Mouse (Mus musculus) heart, embryonic 10.5 days (tissue): ENCODE data around the gene Trit1. TPM values are rescaled to one million over a fixed set of nuclear protein-coding genes. Genes with fewer than 3 reads are reported as not detected.
A peak's percentile ranks its signal among the peaks of the same experiment; 100 is the strongest.

Experiments used
- DNase-seq: peaks from one replicate; pipeline ENCODE4 v3.0.0-alpha.2; 2017; ENCODE audit warnings: low spot score
- H3K27ac ChIP-seq: fragments of 300-500 bp; sonication (generic); 2 replicates; pipeline ENCODE4 v1.5.1; 2016; ENCODE audit warnings: mild to moderate bottlenecking
- H3K27me3 ChIP-seq: fragments of 300-500 bp; sonication (generic); 2 replicates; pipeline ENCODE4 v1.6.1; 2016; ENCODE audit warnings: mild to moderate bottlenecking; ENCODE audit not compliant: poor library complexity, insufficient read depth, severe bottlenecking
- H3K36me3 ChIP-seq: fragments of 300-500 bp; sonication (generic); 2 replicates; pipeline ENCODE4 v1.6.1; 2016; ENCODE audit warnings: mild to moderate bottlenecking, moderate library complexity
- H3K4me1 ChIP-seq: fragments of 300-500 bp; sonication (generic); 2 replicates; pipeline ENCODE4 v1.6.1; 2016; ENCODE audit warnings: mild to moderate bottlenecking
- H3K4me3 ChIP-seq: fragments of 300-500 bp; sonication (generic); 2 replicates; pipeline ENCODE4 v1.5.1; 2016; ENCODE audit warnings: mild to moderate bottlenecking, moderate library complexity
- H3K9me3 ChIP-seq: fragments of 300-500 bp; sonication (generic); 2 replicates; pipeline ENCODE4 v1.6.1; 2016; ENCODE audit warnings: mild to moderate bottlenecking, moderate library complexity
- WGBS: fragments of 180-500 bp; shearing (Covaris S2); methylation state at CpG from one replicate; pipeline ENCODE4 v1.1.7; 2016; 5-methylcytosine and 5-hydroxymethylcytosine counted together
- polyA plus RNA-seq: library from polyadenylated mRNA; unstranded; fragments of >200 nt; fragmentation: Nextera tagmentation; extraction: Ambion mirVana; gene quantifications from 2 replicates; pipeline ENCODE4 v1.2.1, GENCODE M21; 2016

Trit1 gene
- 15.0 and 18.3 TPM in 2 replicates for polyA plus RNA-seq

GRCm38 (mm10) chr4:123016451-123016957 is at the start of gene Trit1:
Trit1 (plus strand) TSS chr4:123016597.
- WGBS = under 1% methylated on average over 34 of the region's 34 CpGs
- peaks cover 35% of the 10 kb centered on the region for H3K4me1 ChIP-seq
- peak within 1 kb of the TSS; percentile 95 for H3K27ac ChIP-seq
- peak within 1 kb of the TSS; percentile 86 for H3K4me3 ChIP-seq
- H3K27me3 ChIP-seq = no peaks in the 10 kb centered on the region
- peaks cover 13% of the 10 kb centered on the region for H3K36me3 ChIP-seq
- peak; percentile 98 for DNase-seq
- H3K9me3 ChIP-seq = no peaks in the 10 kb centered on the region

GRCm38 (mm10) chr4:122968106-122968505 is 48.3 kb upstream of the Trit1 start:
- no peak for DNase-seq
- no peak overlapping the region for H3K4me3 ChIP-seq
- 52% methylated on average over 4 of the region's 4 CpGs for WGBS
- no peaks in the 10 kb centered on the region for H3K9me3 ChIP-seq
- no peak overlapping the region for H3K27ac ChIP-seq
- H3K4me1 ChIP-seq = no peaks in the 10 kb centered on the region
- H3K27me3 ChIP-seq = peaks cover 24% of the 10 kb centered on the region; the same call in 1 of the 2 replicates
- H3K36me3 ChIP-seq = no peaks in the 10 kb centered on the region

GRCm38 (mm10) chr4:122971191-122971590 is 45.2 kb upstream of the Trit1 start:
- no peaks in the 10 kb centered on the region for H3K9me3 ChIP-seq
- no peak for DNase-seq
- 73% methylated on average over 4 of the region's 4 CpGs for WGBS
- H3K4me1 ChIP-seq = no peaks in the 10 kb centered on the region
- no peaks in the 10 kb centered on the region for H3K36me3 ChIP-seq
- H3K4me3 ChIP-seq = no peak overlapping the region
- H3K27me3 ChIP-seq = peaks cover 14% of the 10 kb centered on the region; the same call in 1 of the 2 replicates
- no peak overlapping the region for H3K27ac ChIP-seq

GRCm38 (mm10) chr4:122971646-122972045 is 44.8 kb upstream of the Trit1 start:
- Histone ChIP-seq H3K36me3 (no peaks in the 10 kb centered on the region), H3K27me3 (peaks cover 10% of the 10 kb centered on the region; the same call in 1 of the 2 replicates), H3K4me1 (no peaks in the 10 kb centered on the region), H3K9me3 (no peaks in the 10 kb centered on the region), H3K27ac (no peak overlapping the region), H3K4me3 (no peak overlapping the region)
- WGBS = 74% methylated on average over 4 of the region's 4 CpGs
- no peak for DNase-seq

GRCm38 (mm10) chr4:122972056-122972455 is 44.3 kb upstream of the Trit1 start:
- no peak overlapping the region for H3K27ac ChIP-seq
- no peaks in the 10 kb centered on the region for H3K9me3 ChIP-seq
- DNase-seq = no peak
- no peaks in the 10 kb centered on the region for H3K4me1 ChIP-seq
- H3K36me3 ChIP-seq = no peaks in the 10 kb centered on the region
- 60% methylated on average over 8 of the region's 8 CpGs for WGBS
- H3K27me3 ChIP-seq = peaks cover 7% of the 10 kb centered on the region; the same call in 1 of the 2 replicates
- H3K4me3 ChIP-seq = no peak overlapping the region

GRCm38 (mm10) chr4:122974976-122975520 is 41.3 kb upstream of the Trit1 start:
- peaks cover 11% of the 10 kb centered on the region; the same call in 1 of the 2 replicates for H3K27me3 ChIP-seq
- H3K36me3 ChIP-seq = no peaks in the 10 kb centered on the region
- no peak overlapping the region for H3K27ac ChIP-seq
- DNase-seq = no peak
- no peaks in the 10 kb centered on the region for H3K9me3 ChIP-seq
- WGBS = 78% methylated on average over 5 of the region's 5 CpGs
- no peak overlapping the region for H3K4me3 ChIP-seq
- no peaks in the 10 kb centered on the region for H3K4me1 ChIP-seq

GRCm38 (mm10) chr4:122976885-122977284 is 39.5 kb upstream of the Trit1 start:
- peaks cover 24% of the 10 kb centered on the region for H3K27me3 ChIP-seq
- no peak overlapping the region for H3K4me3 ChIP-seq
- 79% methylated on average over 4 of the region's 4 CpGs for WGBS
- no peaks in the 10 kb centered on the region for H3K36me3 ChIP-seq
- H3K9me3 ChIP-seq = no peaks in the 10 kb centered on the region
- H3K4me1 ChIP-seq = peaks cover 8% of the 10 kb centered on the region; the same call in 1 of the 2 replicates
- DNase-seq = no peak
- no peak overlapping the region for H3K27ac ChIP-seq

GRCm38 (mm10) chr4:122978850-122979249 is 37.5 kb upstream of the Trit1 start:
- no peak for DNase-seq
- H3K27ac ChIP-seq = no peak overlapping the region
- 80% methylated on average over 2 of the region's 2 CpGs for WGBS
- no peak overlapping the region for H3K4me3 ChIP-seq
- peaks cover 16% of the 10 kb centered on the region; the same call in 1 of the 2 replicates for H3K4me1 ChIP-seq
- H3K27me3 ChIP-seq = peaks cover 43% of the 10 kb centered on the region
- H3K9me3 ChIP-seq = no peaks in the 10 kb centered on the region
- no peaks in the 10 kb centered on the region for H3K36me3 ChIP-seq

- H3K4me3 ChIP-seq = no peak overlapping the region
- no peak for DNase-seq
- H3K36me3 ChIP-seq = no peaks in the 10 kb centered on the region
- peaks cover 16% of the 10 kb centered on the region; the same call in 1 of the 2 replicates for H3K4me1 ChIP-seq
- no peak overlapping the region for H3K27ac ChIP-seq
- no peaks in the 10 kb centered on the region for H3K9me3 ChIP-seq
- WGBS = 76% methylated on average over 3 of the region's 3 CpGs
- peaks cover 50% of the 10 kb centered on the region for H3K27me3 ChIP-seq
Observed at GRCm38 (mm10) chr4:122979826-122980225, 36.6 kb upstream of the Trit1 start.

- H3K27ac ChIP-seq = no peak overlapping the region
- H3K4me1 ChIP-seq = peaks cover 16% of the 10 kb centered on the region; the same call in 1 of the 2 replicates
- H3K9me3 ChIP-seq = no peaks in the 10 kb centered on the region
- 75% methylated on average over 2 of the region's 2 CpGs for WGBS
- H3K4me3 ChIP-seq = no peak overlapping the region
- H3K27me3 ChIP-seq = peaks cover 51% of the 10 kb centered on the region
- no peak for DNase-seq
- no peaks in the 10 kb centered on the region for H3K36me3 ChIP-seq
Observed at GRCm38 (mm10) chr4:122980684-122981083, 35.7 kb upstream of the Trit1 start.

- DNase-seq = no peak
- WGBS = 66% methylated on average over 7 of the region's 7 CpGs
- H3K27me3 ChIP-seq = peaks cover 51% of the 10 kb centered on the region
- no peak overlapping the region for H3K27ac ChIP-seq
- H3K9me3 ChIP-seq = no peaks in the 10 kb centered on the region
- H3K36me3 ChIP-seq = no peaks in the 10 kb centered on the region
- no peak overlapping the region for H3K4me3 ChIP-seq
- H3K4me1 ChIP-seq = peaks cover 16% of the 10 kb centered on the region; the same call in 1 of the 2 replicates
Observed at GRCm38 (mm10) chr4:122981238-122981637, 35.2 kb upstream of the Trit1 start.

GRCm38 (mm10) chr4:122981930-122982329 is 34.5 kb upstream of the Trit1 start:
- no peak overlapping the region for H3K27ac ChIP-seq
- peaks cover 51% of the 10 kb centered on the region for H3K27me3 ChIP-seq
- H3K4me3 ChIP-seq = no peak overlapping the region
- no peaks in the 10 kb centered on the region for H3K9me3 ChIP-seq
- 45% methylated on average over 3 of the region's 3 CpGs for WGBS
- no peak for DNase-seq
- H3K4me1 ChIP-seq = peaks cover 16% of the 10 kb centered on the region; the same call in 1 of the 2 replicates
- no peaks in the 10 kb centered on the region for H3K36me3 ChIP-seq

- Histone ChIP-seq H3K27ac (no peak overlapping the region), H3K27me3 (peaks cover 51% of the 10 kb centered on the region), H3K36me3 (no peaks in the 10 kb centered on the region), H3K9me3 (no peaks in the 10 kb centered on the region), H3K4me3 (no peak overlapping the region), H3K4me1 (peaks cover 16% of the 10 kb centered on the region; the same call in 1 of the 2 replicates)
- WGBS = 72% methylated on average over 3 of the region's 3 CpGs
- no peak for DNase-seq
Observed at GRCm38 (mm10) chr4:122982537-122982936, 33.9 kb upstream of the Trit1 start.
